Mouse (Mus musculus) thymus, adult 2 months (tissue): ENCODE results near the gene Mylk3.
A peak's percentile ranks its signal among the peaks of the same experiment; 100 is the strongest.

ENCODE experiments used
- CTCF ChIP-seq: fragments of 200-500 bp; IDR thresholded peaks from 2 replicates; pipeline ENCODE4 v1.5.1; 2012; ENCODE audit warnings: mild to moderate bottlenecking, control low read depth, low read length, moderate library complexity, borderline replicate concordance; ENCODE audit not compliant: control insufficient read depth, poor library complexity, insufficient read depth; ENCODE audit errors: extremely low read depth
- POLR2A ChIP-seq: fragments of 200-500 bp; IDR thresholded peaks from 2 replicates; pipeline ENCODE4 v1.6.1; 2012; ENCODE audit warnings: mild to moderate bottlenecking, low read length, control low read depth, moderate library complexity; ENCODE audit not compliant: control insufficient read depth, poor library complexity, insufficient read depth; ENCODE audit errors: extremely low read depth

- TF ChIP-seq CTCF, result peak; percentile 76; the same call in 1 of the 2 replicates
- peak; percentile 95 for TF ChIP-seq POLR2A
Measured at GRCm38 (mm10) chr8:85432168-85433016, 46.2 kb upstream of the Mylk3 start, which contains the start of gene 4921524J17Rik.
